ENCODE assay signal across 20 mouse cellular contexts in genomic region chr11:59418708-59419107, GRCm38 (mm10). TPM values are rescaled to one million over a fixed set of nuclear protein-coding genes. Genes with fewer than 3 reads are reported as not detected.
DNase-seq lines count a peak whose midpoint lies in the region; ATAC-seq and TF ChIP-seq lines count a peak whose summit lies in the region.
"Had no signal": no experiment of that assay in that cellular context is flagged by ENCODE, and none has a peak within 500 bp of the region (broad histone marks: within the 10 kb centered on the region; RNA-seq: fewer than 3 reads in every experiment).

No protein-coding gene starts in this region.

- ATAC-seq in limb, embryonic 12.5 days (ENCODE audit: insufficient number of reproducible peaks, insufficient read depth, low FRiP score, low TSS enrichment, low read depth) = no peak
- ATAC-seq in erythroblast, adult 5-6 weeks (replicated peaks; ENCODE audit: low FRiP score, poor library complexity, severe bottlenecking) = no peak
- ATAC-seq: forebrain, embryonic 14.5 days had no signal

- TF ChIP-seq POLR2A in brain, embryonic 14.5 days (IDR thresholded peaks at IDR 0.05; ENCODE audit: borderline replicate concordance, extremely low read depth, insufficient read depth, insufficient read length, poor library complexity, severe bottlenecking) = no peak
- no peak for TF ChIP-seq POLR2A in embryonic fibroblast, embryonic 13.5 days (IDR thresholded peaks at IDR 0.05; ENCODE audit: low read depth, low read length)

- TF ChIP-seq CTCF in brain, embryonic 14.5 days (IDR thresholded peaks at IDR 0.05; ENCODE audit: borderline replicate concordance, extremely low read depth, insufficient read depth, insufficient read length) = no peak
- TF ChIP-seq CTCF in embryonic fibroblast, embryonic 13.5 days (IDR thresholded peaks at IDR 0.05; ENCODE audit: borderline replicate concordance, insufficient read depth, low read length) = no peak

- H3K36me3 ChIP-seq in limb, embryonic 12.5 days = peaks cover 94% of the 10 kb centered on the region
- peaks cover 83% of the 10 kb centered on the region for H3K36me3 ChIP-seq in limb, embryonic 10.5 days

- WGBS in limb, embryonic 12.5 days = 46% methylated on average over 5 of the region's 5 CpGs
- 91% methylated on average over 5 of the region's 5 CpGs for WGBS in limb, embryonic 10.5 days

- H3K4me2 ChIP-seq in limb, embryonic 12.5 days = no peak overlapping the region; the same call in 1 of the 2 replicates
- H3K4me2 ChIP-seq: hindbrain, embryonic 15.5 days; lung, embryonic 14.5 days; midbrain, embryonic 11.5 days; neural tube, embryonic 13.5 days had no signal

- no peak overlapping the region for H3K4me3 ChIP-seq in limb, embryonic 12.5 days (replicated peaks)
- no peak overlapping the region for H3K4me3 ChIP-seq in limb, embryonic 10.5 days
- no peak overlapping the region for H3K4me3 ChIP-seq in embryonic fibroblast, embryonic 13.5 days (ENCODE audit: insufficient read depth, low read length)
- H3K4me3 ChIP-seq: hindbrain, embryonic 15.5 days; neural tube, embryonic 13.5 days had no signal

- H3K4me1 ChIP-seq in limb, embryonic 12.5 days (replicated peaks) = peaks cover 7% of the 10 kb centered on the region
- peaks cover 7% of the 10 kb centered on the region; the same call in 1 of the 2 replicates for H3K4me1 ChIP-seq in limb, embryonic 10.5 days
- H3K4me1 ChIP-seq in embryonic fibroblast, embryonic 13.5 days (ENCODE audit: control insufficient read depth, insufficient read depth, low read length) = peaks cover 25% of the 10 kb centered on the region
- H3K4me1 ChIP-seq: hindbrain, embryonic 15.5 days had no signal

- peak overlapping the region; percentile 41 for H3K27ac ChIP-seq in limb, embryonic 12.5 days
- H3K27ac ChIP-seq in limb, embryonic 10.5 days = no peak overlapping the region
- peak overlapping the region; percentile 61 for H3K27ac ChIP-seq in embryonic fibroblast, embryonic 13.5 days (ENCODE audit: insufficient read depth, low read length)
- H3K27ac ChIP-seq: hindbrain, embryonic 15.5 days; neural tube, embryonic 13.5 days had no signal

- H3K9ac ChIP-seq in limb, embryonic 12.5 days (replicated peaks) = no peak overlapping the region
- H3K9ac ChIP-seq: hindbrain, embryonic 15.5 days; lung, embryonic 14.5 days; neural tube, embryonic 13.5 days had no signal

- no peak for DNase-seq in limb, embryonic 10.5 days (ENCODE audit: low spot score)
- peak; percentile 5 for DNase-seq in brain, embryonic 14.5 days (ENCODE audit: low read depth)
- DNase-seq in monocyte, adult 2 months (ENCODE audit: low read depth in 1 of 2, low spot score in 2 of 2) = peak; percentile 28 to 42
- no peak for DNase-seq in cerebellum, postnatal 4 days (ENCODE audit: low spot score in 2 of 2)
- DNase-seq in yolk sac, embryonic 10.5 days (ENCODE audit: low spot score) = no peak
- DNase-seq: adrenal gland, postnatal 10 days; gastrocnemius, postnatal 14 days; lung, embryonic 14.5 days had no signal

- H3K9me3 ChIP-seq in limb, embryonic 12.5 days = no peaks in the 10 kb centered on the region
- no peaks in the 10 kb centered on the region for H3K9me3 ChIP-seq in limb, embryonic 10.5 days (replicated peaks)
- H3K9me3 ChIP-seq: hindbrain, embryonic 15.5 days; neural tube, embryonic 13.5 days had no signal

- H3K27me3 ChIP-seq in limb, embryonic 12.5 days = no peaks in the 10 kb centered on the region
- no peaks in the 10 kb centered on the region for H3K27me3 ChIP-seq in limb, embryonic 10.5 days (ENCODE audit: low read depth, poor library complexity, severe bottlenecking)
- H3K27me3 ChIP-seq: CH12.LX; hindbrain, embryonic 15.5 days; neural tube, embryonic 13.5 days had no signal

RNA-seq across cellular contexts. Expression of gene Jmjd4, which starts 31.1 kb away (rescaled TPM):
- 17.4 and 18.6 TPM in 2 replicates for polyA plus RNA-seq in limb, embryonic 12.5 days (2016; fragmentation: Nextera tagmentation; extraction: Ambion mirVana)
- polyA plus RNA-seq in limb, embryonic 10.5 days (2016; fragmentation: Nextera tagmentation; extraction: Ambion mirVana) = 16.8 and 21.8 TPM in 2 replicates
- polyA plus RNA-seq in brain, embryonic 14.5 days (2012; rRNA removed) = 14.6 and 17.9 TPM in 2 replicates
- 7.2 and 9.1 TPM in 2 replicates for polyA plus RNA-seq in embryonic fibroblast, embryonic 13.5 days (2011; ENCODE audit: insufficient read length, low read depth, missing spikeins)
- total RNA-seq in erythroblast, adult 5-6 weeks (2015; ENCODE audit: low replicate concordance) = 0.38 and 2.1 TPM in 2 replicates
- 0.70 and 1.7 TPM in 2 replicates for total RNA-seq in erythroblast, adult 5-6 weeks (2017; ENCODE audit: low replicate concordance)

RNA-seq across cellular contexts. Expression of gene Snap47, which starts 32.3 kb away (rescaled TPM):
- polyA plus RNA-seq in limb, embryonic 12.5 days (2016; fragmentation: Nextera tagmentation; extraction: Ambion mirVana) = 142 and 145 TPM in 2 replicates
- 106 and 122 TPM in 2 replicates for polyA plus RNA-seq in limb, embryonic 10.5 days (2016; fragmentation: Nextera tagmentation; extraction: Ambion mirVana)
- polyA plus RNA-seq in brain, embryonic 14.5 days (2012; rRNA removed) = 298 and 341 TPM in 2 replicates
- polyA plus RNA-seq in embryonic fibroblast, embryonic 13.5 days (2011; ENCODE audit: insufficient read length, low read depth, missing spikeins) = 90.8 and 91.0 TPM in 2 replicates
- 0.38 TPM in 1 of 2 replicates, not detected in the other for total RNA-seq in erythroblast, adult 5-6 weeks (2015; ENCODE audit: low replicate concordance)
- total RNA-seq in erythroblast, adult 5-6 weeks (2017; ENCODE audit: low replicate concordance) = 0.42 and 2.6 TPM in 2 replicates

RNA-seq across cellular contexts. Expression of gene Prss38, which starts 43.3 kb away (rescaled TPM):
- polyA plus RNA-seq in limb, embryonic 12.5 days (2016; fragmentation: Nextera tagmentation; extraction: Ambion mirVana) = 0.16 TPM in 1 of 2 replicates, not detected in the other
- not detected in 2 replicates for polyA plus RNA-seq in limb, embryonic 10.5 days (2016; fragmentation: Nextera tagmentation; extraction: Ambion mirVana)
- polyA plus RNA-seq in brain, embryonic 14.5 days (2012; rRNA removed) = 0.08 and 0.28 TPM in 2 replicates
- not detected in 2 replicates for polyA plus RNA-seq in embryonic fibroblast, embryonic 13.5 days (2011; ENCODE audit: insufficient read length, low read depth, missing spikeins)
- not detected in 2 replicates for total RNA-seq in erythroblast, adult 5-6 weeks (2015; ENCODE audit: low replicate concordance)
- not detected in 2 replicates for total RNA-seq in erythroblast, adult 5-6 weeks (2017; ENCODE audit: low replicate concordance)
- total RNA-seq: adrenal gland, postnatal 10 days; CH12.LX; left cerebral cortex, postnatal 10 days had no signal
- polyA plus RNA-seq: forebrain, embryonic 14.5 days; heart, embryonic 14.5 days; hindbrain, embryonic 15.5 days; large intestine, adult 2 months; lung, embryonic 14.5 days; midbrain, embryonic 11.5 days; neural tube, embryonic 13.5 days; spleen, adult 2 months had no signal

RNA-seq across cellular contexts. Expression of gene Zfp867, which starts 53.6 kb away (rescaled TPM):
- polyA plus RNA-seq in limb, embryonic 12.5 days (2016; fragmentation: Nextera tagmentation; extraction: Ambion mirVana) = 8.8 and 9.5 TPM in 2 replicates
- polyA plus RNA-seq in limb, embryonic 10.5 days (2016; fragmentation: Nextera tagmentation; extraction: Ambion mirVana) = 5.7 and 7.9 TPM in 2 replicates
- polyA plus RNA-seq in brain, embryonic 14.5 days (2012; rRNA removed) = 6.9 and 7.0 TPM in 2 replicates
- 4.4 and 6.1 TPM in 2 replicates for polyA plus RNA-seq in embryonic fibroblast, embryonic 13.5 days (2011; ENCODE audit: insufficient read length, low read depth, missing spikeins)
- 0.77 TPM in 1 of 2 replicates, not detected in the other for total RNA-seq in erythroblast, adult 5-6 weeks (2015; ENCODE audit: low replicate concordance)
- 0.51 TPM in 1 of 2 replicates, not detected in the other for total RNA-seq in erythroblast, adult 5-6 weeks (2017; ENCODE audit: low replicate concordance)

Comparison
In these comparisons a context has a peak if more than half of its experiments do, and no peak if none do; other contexts are left out.
1. DNase-seq: peak in brain, embryonic 14.5 days (single experiment) and monocyte, adult 2 months (2 of 2); none in limb, embryonic 10.5 days (single experiment), cerebellum, postnatal 4 days (0 of 2) and yolk sac, embryonic 10.5 days (single experiment).